Mouse (Mus musculus) stomach, embryonic 15.5 days (tissue): ENCODE measurements around the gene Olfr656. TPM values are rescaled to one million over a fixed set of nuclear protein-coding genes. Genes with fewer than 3 reads are reported as not detected.

Experiments used
- polyA plus RNA-seq: library from polyadenylated mRNA; unstranded; fragments of >200 nt; fragmentation: Nextera tagmentation; extraction: Ambion mirVana; gene quantifications from 2 replicates; pipeline ENCODE4 v1.2.1, GENCODE M21; 2015

Olfr656 gene
- polyA plus RNA-seq, 1 experiment from 2014 or later, result not detected

Other genes starting within 250 kb of the Olfr656 start
- gene Trim30b, start 244.1 kb upstream of the Olfr656 start, polyA plus RNA-seq, result 0.19 and 0.33 TPM in 2 replicates
- gene Trim30c, start 213.1 kb upstream of the Olfr656 start, polyA plus RNA-seq, result 0.35 and 0.54 TPM in 2 replicates
- gene Trim30a, start 148.8 kb upstream of the Olfr656 start, polyA plus RNA-seq, result 1.8 and 2.2 TPM in 2 replicates
- gene Trim30d, start 106.1 kb upstream of the Olfr656 start, polyA plus RNA-seq, result 0.64 and 0.74 TPM in 2 replicates
- not detected in 2 replicates for gene Olfr651, start 63.8 kb upstream of the Olfr656 start, polyA plus RNA-seq
- not detected in 2 replicates for gene Olfr652, start 53.1 kb upstream of the Olfr656 start, polyA plus RNA-seq
- not detected in 2 replicates for gene Olfr653, start 36.6 kb upstream of the Olfr656 start, polyA plus RNA-seq
- gene Olfr654, start 26.9 kb upstream of the Olfr656 start, polyA plus RNA-seq, result not detected in 2 replicates
- gene Olfr655, start 12.2 kb upstream of the Olfr656 start, polyA plus RNA-seq, result not detected in 2 replicates
- gene Olfr657, start 10.8 kb downstream of the Olfr656 start, polyA plus RNA-seq, result not detected in 2 replicates
- gene Olfr658, start 33.4 kb downstream of the Olfr656 start, polyA plus RNA-seq, result not detected in 2 replicates
- not detected in 2 replicates for gene Olfr659, start 52.8 kb downstream of the Olfr656 start, polyA plus RNA-seq
- gene Olfr661, start 72.5 kb downstream of the Olfr656 start, polyA plus RNA-seq, result not detected in 2 replicates
- not detected in 2 replicates for gene Usp17le, start 163.5 kb downstream of the Olfr656 start, polyA plus RNA-seq
- gene Usp17lb, start 228.6 kb downstream of the Olfr656 start, polyA plus RNA-seq, result not detected in 2 replicates
- not detected in 2 replicates for gene Usp17la, start 243.1 kb downstream of the Olfr656 start, polyA plus RNA-seq